Mouse (Mus musculus) Patski (cell line): ENCODE data around the gene Tnni3k. TPM values are rescaled to one million over a fixed set of nuclear protein-coding genes. Genes with fewer than 3 reads are reported as not detected.

Experiments
- ATAC-seq: fragments of 100-300 bp; one replicate; pipeline ENCODE4 v1.8.0; 2021
- CTCF ChIA-PET: fragments of 350-600 bp; sonication (Branson Sonifier 250); formaldehyde crosslinking; loops from one replicate; lab custom pipeline; 2022; ENCODE audit warnings: inconsistent platforms; lab: Charles Lee
- POLR2A ChIA-PET: fragments of 350-600 bp; sonication (Branson Sonifier 250); formaldehyde crosslinking; loops from one replicate; lab custom pipeline; 2022; ENCODE audit warnings: antibody characterized with exemption, inconsistent platforms; lab: Charles Lee
- DNase-seq: peaks from one replicate; pipeline ENCODE4 v3.0.0-alpha.2; 2011; ENCODE audit warnings: low read depth, low spot score
- H3K27me3 ChIP-seq: fragments of 371-371 bp; one replicate; pipeline ENCODE4 v1.5.1; 2021
- CTCF ChIP-seq: fragments of 100-300 bp; IDR thresholded peaks from one replicate; pipeline ENCODE4 v1.5.1; 2021
- in situ Hi-C: fragments of 300-500 bp; cut with MboI; formaldehyde crosslinking; loops from 3 replicates; pipeline ENCODE4 v1.11.1; 2018; ENCODE audit warnings: low pct_unique_long_range_greater_than_20kb, mixed read lengths
- polyA plus RNA-seq: library from polyadenylated mRNA; unstranded; gene quantifications from one replicate; pipeline ENCODE4 v1.2.3, GENCODE M21; 2021

Gene Tnni3k
- polyA plus RNA-seq, 1 experiment from 2014 or later = not detected

- no peak for ATAC-seq
- ChIA-PET CTCF (no interaction called here), POLR2A (no interaction called here)
- in situ Hi-C loops = no loop called here
- DNase-seq = no peak
- no peak for TF ChIP-seq CTCF
- no peaks in the 10 kb centered on the region for H3K27me3 ChIP-seq
Observed at GRCm38 (mm10) chr3:154811833-154812232, 243.4 kb downstream of the Tnni3k start.

GRCm38 (mm10) chr3:154811281-154811680 lies 243.9 kb downstream of the Tnni3k start:
- ATAC-seq (no peak), DNase-seq (no peak)
- ChIA-PET POLR2A (interaction anchor here (1.1 kb wide), 1 partner anchor 11 kb away, joined by 3 read pairs; no protein-coding TSS in a partner anchor), CTCF (interaction anchor here (1.0 to 1.3 kb wide), 3 partner anchors 8 to 159 kb away, joined by 3 read pairs; no protein-coding TSS in a partner anchor)
- TF ChIP-seq CTCF = no peak
- in situ Hi-C loops = no loop called here
- H3K27me3 ChIP-seq = no peaks in the 10 kb centered on the region

GRCm38 (mm10) chr3:154810273-154810870 lies 244.8 kb downstream of the Tnni3k start:
- peak; percentile 91 for DNase-seq
- no peaks in the 10 kb centered on the region for H3K27me3 ChIP-seq
- ATAC-seq = peak; percentile 97
- CTCF ChIA-PET = interaction anchor here (0.9 to 1.5 kb wide), 6 partner anchors 9 to 158 kb away, joined by 3 to 7 read pairs (median 3); no protein-coding TSS in a partner anchor
- in situ Hi-C loops = no loop called here
- TF ChIP-seq CTCF = no peak
- POLR2A ChIA-PET = interaction anchor here (1.1 kb wide), 1 partner anchor 10 kb away, joined by 3 read pairs; no protein-coding TSS in a partner anchor

GRCm38 (mm10) chr3:154806626-154807025 lies 248.6 kb downstream of the Tnni3k start:
- no peaks in the 10 kb centered on the region for H3K27me3 ChIP-seq
- in situ Hi-C loops = no loop called here
- no peak for TF ChIP-seq CTCF
- ATAC-seq (no peak), DNase-seq (no peak)
- POLR2A ChIA-PET = no interaction called here
- CTCF ChIA-PET = interaction anchor here (1.0 kb wide), 1 partner anchor 15 kb away, joined by 4 read pairs; no protein-coding TSS in a partner anchor

- in situ Hi-C loops = loop anchor here (5.0 kb wide), 1 partner anchor 129 kb away; no protein-coding TSS in a partner anchor
- ATAC-seq (peak; percentile 54), DNase-seq (peak; percentile 71)
- H3K27me3 ChIP-seq = no peaks in the 10 kb centered on the region
- TF ChIP-seq CTCF = no peak
- CTCF ChIA-PET = interaction anchor here (1.3 to 1.5 kb wide), 2 partner anchors 25 to 175 kb away, joined by 3 to 4 read pairs; no protein-coding TSS in a partner anchor
- POLR2A ChIA-PET = interaction anchor here (0.7 kb wide), 1 partner anchor 10 kb away, joined by 3 read pairs; no protein-coding TSS in a partner anchor
Observed at GRCm38 (mm10) chr3:154800888-154801429, 254.2 kb downstream of the Tnni3k start.

GRCm38 (mm10) chr3:154800454-154800853 lies 254.8 kb downstream of the Tnni3k start:
- ATAC-seq (no peak), DNase-seq (no peak)
- TF ChIP-seq CTCF = no peak
- in situ Hi-C loops = loop anchor here (5.0 kb wide), 1 partner anchor 128 kb away; no protein-coding TSS in a partner anchor
- POLR2A ChIA-PET = interaction anchor here (0.7 kb wide), 2 partner anchors 11 to 179 kb away, joined by 3 to 4 read pairs; no protein-coding TSS in a partner anchor
- CTCF ChIA-PET = interaction anchor here (0.8 to 1.5 kb wide), 4 partner anchors 16 to 175 kb away, joined by 3 to 4 read pairs (median 3); no protein-coding TSS in a partner anchor
- H3K27me3 ChIP-seq = no peaks in the 10 kb centered on the region

GRCm38 (mm10) chr3:154798806-154799205 lies 256.4 kb downstream of the Tnni3k start:
- no peak for TF ChIP-seq CTCF
- CTCF ChIA-PET = interaction anchor here (0.7 kb wide), 1 partner anchor 22 kb away, joined by 4 read pairs; no protein-coding TSS in a partner anchor
- DNase-seq (no peak), ATAC-seq (no peak)
- in situ Hi-C loops = no loop called here
- no peaks in the 10 kb centered on the region for H3K27me3 ChIP-seq
- POLR2A ChIA-PET = interaction anchor here (0.6 kb wide), 1 partner anchor 930 kb away, joined by 3 read pairs; no protein-coding TSS in a partner anchor

GRCm38 (mm10) chr3:154793571-154793970 lies 261.6 kb downstream of the Tnni3k start:
- POLR2A ChIA-PET = no interaction called here
- no peaks in the 10 kb centered on the region for H3K27me3 ChIP-seq
- in situ Hi-C loops = no loop called here
- DNase-seq = no peak
- no peak for ATAC-seq
- TF ChIP-seq CTCF = no peak
- CTCF ChIA-PET = interaction anchor here (1.4 kb wide), 1 partner anchor 13 kb away, joined by 4 read pairs; no protein-coding TSS in a partner anchor

- POLR2A ChIA-PET = no interaction called here
- ATAC-seq = no peak
Observed at GRCm38 (mm10) chr3:154787611-154788010, 267.6 kb downstream of the Tnni3k start.

GRCm38 (mm10) chr3:154786354-154786753 lies 268.9 kb downstream of the Tnni3k start:
- DNase-seq (no peak), ATAC-seq (no peak)
- no peaks in the 10 kb centered on the region for H3K27me3 ChIP-seq
- in situ Hi-C loops = no loop called here
- ChIA-PET POLR2A (no interaction called here), CTCF (no interaction called here)
- TF ChIP-seq CTCF = no peak

More at GRCm38 (mm10) chr3:154787611-154788010, 267.6 kb downstream of the Tnni3k start:
- H3K27me3 ChIP-seq = no peaks in the 10 kb centered on the region
- in situ Hi-C loops = no loop called here
- no peak for TF ChIP-seq CTCF
- CTCF ChIA-PET = no interaction called here
- DNase-seq = no peak
